Mouse (Mus musculus) lung, embryonic 14.5 days (tissue): ENCODE measurements around the gene Cwc22. TPM values are rescaled to one million over a fixed set of nuclear protein-coding genes. Genes with fewer than 3 reads are reported as not detected.

Experiments used
- ATAC-seq: fragments of 200-750 bp; cut with Nextera tagmentation; 2 replicates; pipeline ENCODE4 v1.8.0; 2017; ENCODE audit warnings: mild to moderate bottlenecking, moderate TSS enrichment, moderate library complexity; ENCODE audit not compliant: insufficient read depth
- DNase-seq: peaks from one replicate; pipeline ENCODE4 v3.0.0-alpha.2; 2015
- H3K27ac ChIP-seq: fragments of 300-500 bp; sonication (generic); 2 replicates; pipeline ENCODE4 v1.5.1; 2014; ENCODE audit warnings: low read depth, mild to moderate bottlenecking, moderate library complexity
- H3K27me3 ChIP-seq: fragments of 300-500 bp; sonication (generic); 2 replicates; pipeline ENCODE4 v1.6.1; 2014; ENCODE audit warnings: low read length, control low read depth; ENCODE audit not compliant: insufficient read depth
- H3K36me3 ChIP-seq: fragments of 300-500 bp; sonication (generic); 2 replicates; pipeline ENCODE4 v1.6.1; 2014; ENCODE audit warnings: control low read depth; ENCODE audit not compliant: insufficient read depth
- H3K4me1 ChIP-seq: fragments of 300-500 bp; sonication (generic); 2 replicates; pipeline ENCODE4 v1.6.1; 2014; ENCODE audit warnings: antibody characterized with exemption, control low read depth; ENCODE audit not compliant: insufficient read depth
- H3K4me2 ChIP-seq: fragments of 300-500 bp; sonication (generic); 2 replicates; pipeline ENCODE4 v1.6.1; 2014; ENCODE audit warnings: mild to moderate bottlenecking
- H3K4me3 ChIP-seq: fragments of 300-500 bp; sonication (generic); 2 replicates; pipeline ENCODE4 v1.5.1; 2014; ENCODE audit warnings: low read depth, low read length
- H3K9ac ChIP-seq: fragments of 300-500 bp; sonication (generic); 2 replicates; pipeline ENCODE4 v1.6.1; 2014
- H3K9me3 ChIP-seq: fragments of 300-500 bp; sonication (generic); 2 replicates; pipeline ENCODE4 v1.6.1; 2016; ENCODE audit warnings: low read depth, low read length, control low read depth
- CTCF ChIP-seq: IDR thresholded peaks from 2 replicates; pipeline ENCODE4 v1.5.1; 2016; ENCODE audit warnings: antibody characterized with exemption, low read depth
- WGBS: fragments of 180-500 bp; shearing (Covaris S2); extraction: QIAGEN DNeasy Blood & Tissue Kit; methylation state at CpG from one replicate; pipeline ENCODE4 v1.1.7; 2014; 5-methylcytosine and 5-hydroxymethylcytosine counted together
- polyA plus RNA-seq: library from polyadenylated mRNA; unstranded; fragments of >200 nt; fragmentation: Nextera tagmentation; extraction: Ambion mirVana; gene quantifications from 2 replicates; pipeline ENCODE4 v1.2.1, GENCODE M21; 2014

Cwc22 gene
- polyA plus RNA-seq, 1 experiment from 2014 or later, result 37.3 TPM

DNA sequence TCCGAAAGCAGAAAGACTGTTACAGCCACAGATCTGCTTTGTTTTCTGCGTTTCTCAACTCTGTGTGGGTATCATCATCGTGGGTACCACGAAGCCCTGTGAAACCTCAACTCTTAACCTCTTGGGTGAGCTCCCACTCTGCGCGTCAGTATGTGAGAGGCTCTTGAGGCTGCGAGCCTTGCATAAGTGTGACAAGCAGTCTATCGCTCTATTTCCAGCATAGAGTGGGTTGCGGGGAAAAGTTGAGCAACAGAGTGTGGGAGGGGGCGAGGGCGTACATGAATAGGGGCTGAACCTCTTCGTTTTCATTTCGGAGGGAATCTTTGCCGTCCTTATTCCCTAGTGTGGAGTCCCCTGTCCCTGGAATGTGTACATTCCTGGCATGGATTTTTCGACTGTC lies 82.7 kb downstream of the Cwc22 start:
- DNase-seq (no peak), ATAC-seq (peak; percentile 62)
- Histone ChIP-seq H3K4me3 (no peak overlapping the region), H3K4me1 (no peaks in the 10 kb centered on the region), H3K9ac (no peak overlapping the region; the same call in 1 of the 2 replicates), H3K27ac (no peak overlapping the region), H3K36me3 (no peaks in the 10 kb centered on the region), H3K9me3 (no peaks in the 10 kb centered on the region), H3K4me2 (peak overlapping the region; percentile 38), H3K27me3 (no peaks in the 10 kb centered on the region)
- no peak for TF ChIP-seq CTCF
- WGBS, result 53% methylated on average over 15 of the region's 15 CpGs

DNA sequence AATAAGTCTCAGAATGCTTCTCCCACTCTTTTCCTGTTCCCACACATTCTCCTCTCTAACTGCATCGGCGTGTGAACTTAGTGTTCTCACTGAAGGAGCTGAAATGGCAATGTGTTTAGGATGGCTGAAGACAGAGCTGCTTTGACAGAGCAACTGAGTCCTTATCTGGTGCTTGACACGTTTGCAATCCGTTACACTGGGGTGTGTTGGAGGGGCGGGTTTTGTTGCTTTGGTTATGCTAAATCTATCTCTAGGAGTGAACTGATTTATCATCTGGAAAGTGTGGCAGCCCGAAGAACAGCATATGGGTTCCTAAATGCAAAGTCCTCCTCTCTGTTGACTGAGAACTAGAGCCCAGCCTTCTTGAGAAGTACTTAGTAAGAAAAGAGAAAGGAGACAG lies 104.7 kb downstream of the Cwc22 start:
- DNase-seq (no peak), ATAC-seq (no peak)
- no peak overlapping the region for H3K4me2 ChIP-seq
- no peak for TF ChIP-seq CTCF
- H3K4me3 ChIP-seq, result no peak overlapping the region
- H3K36me3 ChIP-seq, result no peaks in the 10 kb centered on the region
- no peak overlapping the region for H3K27ac ChIP-seq
- H3K9me3 ChIP-seq, result no peaks in the 10 kb centered on the region
- no peaks in the 10 kb centered on the region for H3K27me3 ChIP-seq
- no peaks in the 10 kb centered on the region for H3K4me1 ChIP-seq
- WGBS, result 23% methylated on average over 6 of the region's 6 CpGs
- no peak overlapping the region for H3K9ac ChIP-seq

DNA sequence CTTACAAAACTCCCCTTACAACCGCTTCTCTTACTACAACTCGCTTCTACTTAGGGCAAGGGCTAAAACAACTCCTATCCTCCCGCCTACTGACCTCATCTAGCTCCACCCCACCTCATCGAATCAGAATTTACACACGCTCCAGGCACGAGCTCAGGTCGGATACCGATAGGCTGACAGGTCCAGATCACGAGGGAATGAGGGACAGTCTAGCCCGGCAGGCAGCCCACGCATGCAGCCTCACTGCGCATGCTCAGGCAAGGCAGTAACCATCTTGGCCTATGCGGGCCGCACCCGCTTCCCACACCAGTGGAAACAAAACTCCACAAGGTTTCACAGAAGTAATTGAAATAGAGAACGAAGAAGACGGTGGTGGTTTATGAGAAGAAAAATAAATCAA lies 106.6 kb downstream of the Cwc22 start:
- no peaks in the 10 kb centered on the region for H3K4me1 ChIP-seq
- ATAC-seq, result no peak
- H3K9ac ChIP-seq, result no peak overlapping the region
- no peaks in the 10 kb centered on the region for H3K27me3 ChIP-seq
- H3K4me3 ChIP-seq, result no peak overlapping the region
- no peak for TF ChIP-seq CTCF
- no peak for DNase-seq
- WGBS, result 84% methylated on average over 17 of the region's 17 CpGs
- H3K36me3 ChIP-seq, result no peaks in the 10 kb centered on the region
- no peaks in the 10 kb centered on the region for H3K9me3 ChIP-seq
- no peak overlapping the region for H3K27ac ChIP-seq
- H3K4me2 ChIP-seq, result no peak overlapping the region

DNA sequence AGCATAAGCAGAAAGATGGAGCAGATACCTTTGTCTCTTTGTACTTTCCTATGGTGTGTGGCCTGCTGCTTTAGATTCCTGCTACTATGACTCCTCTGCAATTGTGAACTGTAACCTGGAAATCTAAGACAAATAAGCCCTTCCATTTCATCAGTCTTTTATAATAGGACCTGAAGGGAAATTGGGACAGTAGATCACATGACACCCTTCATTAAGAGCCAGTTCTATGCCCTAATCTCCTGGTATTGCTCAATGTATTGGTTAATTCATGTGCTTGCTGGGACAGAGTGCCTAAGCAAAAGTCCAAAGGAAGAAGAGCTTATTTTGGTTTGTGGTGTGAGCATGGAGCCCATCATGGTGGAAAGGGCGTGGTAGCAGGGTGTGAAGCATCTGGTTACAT lies 107.5 kb downstream of the Cwc22 start:
- no peaks in the 10 kb centered on the region for H3K9me3 ChIP-seq
- H3K27me3 ChIP-seq, result no peaks in the 10 kb centered on the region
- TF ChIP-seq CTCF, result no peak
- WGBS, result 88% methylated on average over 1 of the region's 1 CpGs
- H3K4me1 ChIP-seq, result no peaks in the 10 kb centered on the region
- no peak for DNase-seq
- no peak overlapping the region for H3K4me3 ChIP-seq
- no peak overlapping the region for H3K4me2 ChIP-seq
- ATAC-seq, result no peak
- H3K9ac ChIP-seq, result no peak overlapping the region
- H3K27ac ChIP-seq, result no peak overlapping the region
- H3K36me3 ChIP-seq, result no peaks in the 10 kb centered on the region

DNA sequence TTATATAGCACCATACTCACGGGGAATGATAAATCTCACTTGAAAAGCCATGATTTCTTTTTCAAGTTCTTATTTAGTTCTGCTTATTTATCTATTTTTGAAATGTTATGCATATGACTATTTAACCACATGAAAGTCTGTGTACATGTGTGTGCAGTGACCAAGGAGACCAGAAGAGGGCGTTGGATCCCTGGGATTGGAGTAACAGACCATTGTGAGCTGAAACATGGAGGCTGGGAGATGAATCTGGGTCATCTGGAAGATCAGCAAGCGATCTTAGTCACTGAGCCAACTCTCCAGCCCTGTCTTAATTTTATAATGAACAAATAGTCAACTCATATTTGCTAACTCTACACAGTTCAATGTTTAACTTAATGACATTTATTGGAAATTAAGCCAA lies 110.4 kb downstream of the Cwc22 start:
- H3K36me3 ChIP-seq, result no peaks in the 10 kb centered on the region
- no peak overlapping the region for H3K9ac ChIP-seq
- DNase-seq (no peak), ATAC-seq (no peak)
- 52% methylated on average over 3 of the region's 3 CpGs for WGBS
- no peak overlapping the region for H3K4me3 ChIP-seq
- TF ChIP-seq CTCF, result no peak
- no peak overlapping the region for H3K27ac ChIP-seq
- H3K9me3 ChIP-seq, result no peaks in the 10 kb centered on the region
- H3K27me3 ChIP-seq, result no peaks in the 10 kb centered on the region
- H3K4me1 ChIP-seq, result no peaks in the 10 kb centered on the region
- H3K4me2 ChIP-seq, result no peak overlapping the region

Other genes with a start within 250 kb of the Cwc22 start
- 4.4 and 5.6 TPM in 2 replicates for gene Zfp385b, start 126.7 kb downstream of the Cwc22 start, polyA plus RNA-seq